10 mouse cellular contexts compared by ENCODE assay signal in the genomic region with DNA sequence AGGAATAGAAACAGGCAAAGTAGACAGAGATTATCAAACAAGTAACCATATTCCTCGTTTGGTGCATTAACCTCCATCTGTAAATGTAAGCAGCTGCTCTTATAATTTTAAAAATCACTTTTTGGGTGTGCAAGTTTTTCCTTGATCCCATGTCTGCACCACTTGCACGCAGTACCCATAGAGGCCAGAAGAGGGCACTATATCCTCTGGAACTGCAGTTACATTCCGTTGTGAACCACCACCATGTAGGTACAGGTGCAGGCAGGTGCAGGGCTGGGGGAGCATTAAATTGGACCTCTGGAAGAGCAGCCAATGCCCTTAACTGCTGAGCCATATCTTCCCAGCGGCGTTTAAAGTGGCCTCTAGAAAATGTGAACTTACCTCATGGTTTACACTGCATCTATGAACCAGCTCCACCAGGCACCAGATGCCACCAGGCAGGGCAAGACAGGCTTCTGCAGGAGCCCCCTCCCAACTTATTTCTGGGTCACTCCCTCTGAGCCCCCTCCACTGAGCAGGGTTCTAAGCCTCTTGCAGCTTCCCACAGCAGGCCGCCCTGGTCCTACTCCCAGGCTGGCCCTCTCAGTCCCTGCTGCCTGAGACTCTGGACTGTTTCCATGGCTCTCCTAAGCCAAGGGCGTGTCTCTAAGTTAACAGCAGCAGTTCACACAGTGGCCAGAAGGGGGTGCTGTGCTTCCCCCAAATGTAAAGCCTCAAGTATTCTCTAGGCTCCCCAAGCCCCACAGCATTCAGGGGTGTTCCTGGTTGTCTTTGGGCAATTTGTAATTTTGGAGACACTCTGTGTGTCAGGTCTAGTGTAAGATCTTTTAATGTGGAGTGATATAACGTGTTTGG. TPM values are rescaled to one million over a fixed set of nuclear protein-coding genes. Genes with fewer than 3 reads are reported as not detected.
DNase-seq lines count a peak whose midpoint lies in the region; ATAC-seq and TF ChIP-seq lines count a peak whose summit lies in the region.
"Had no signal": no experiment of that assay in that cellular context is flagged by ENCODE, and none has a peak within 500 bp of the region (broad histone marks: within the 10 kb centered on the region; RNA-seq: fewer than 3 reads in every experiment).

No protein-coding gene starts in this region.

- no peaks in the 10 kb centered on the region for H3K9me3 ChIP-seq in heart, embryonic 10.5 days
- no peaks in the 10 kb centered on the region for H3K9me3 ChIP-seq in midbrain, postnatal 0 days (ENCODE audit: low read length)

- H3K4me2 ChIP-seq in midbrain, postnatal 0 days (ENCODE audit: low read depth, low read length, poor library complexity, severe bottlenecking): no peak overlapping the region

- TF ChIP-seq CTCF in midbrain, postnatal 0 days (IDR thresholded peaks at IDR 0.05): peak; percentile 75

- peak; percentile 22 to 60 for DNase-seq in heart, postnatal 14 days
- no peak for DNase-seq in heart, embryonic 10.5 days (ENCODE audit: low spot score)
- DNase-seq in B cell, adult 2 months: peak; percentile 73 to 76
- DNase-seq in R1 (ENCODE audit: low read depth, low spot score): peak; percentile 92
- DNase-seq in kidney, postnatal 14 days: peak; percentile 36
- peak; percentile 52 for DNase-seq in midbrain, postnatal 0 days (ENCODE audit: low spot score)
- DNase-seq in ovary, postnatal 14 days (ENCODE audit: low spot score): no peak

- intact Hi-C loops in heart, postnatal 14 days (cut with DNase I): no loop called here

- no peaks in the 10 kb centered on the region for H3K36me3 ChIP-seq in heart, embryonic 10.5 days
- no peaks in the 10 kb centered on the region for H3K36me3 ChIP-seq in midbrain, postnatal 0 days (ENCODE audit: insufficient read depth, low read length)

- H3K4me1 ChIP-seq in heart, embryonic 10.5 days: no peaks in the 10 kb centered on the region
- H3K4me1 ChIP-seq in midbrain, postnatal 0 days (ENCODE audit: insufficient read depth, low read length): no peaks in the 10 kb centered on the region

- 8% methylated on average over 8 of the region's 8 CpGs for WGBS in heart, embryonic 10.5 days
- WGBS in midbrain, postnatal 0 days: 5% methylated on average over 8 of the region's 8 CpGs

- no peak overlapping the region for H3K4me3 ChIP-seq in heart, embryonic 10.5 days
- no peak overlapping the region for H3K4me3 ChIP-seq in midbrain, postnatal 0 days (ENCODE audit: low read depth, low read length)

- H3K27me3 ChIP-seq in heart, embryonic 10.5 days (ENCODE audit: insufficient read depth, poor library complexity, severe bottlenecking): peaks cover 18% of the 10 kb centered on the region; the same call in 1 of the 2 replicates
- H3K27me3 ChIP-seq in midbrain, postnatal 0 days (ENCODE audit: insufficient read depth, low read length): no peaks in the 10 kb centered on the region

- H3K9ac ChIP-seq in midbrain, postnatal 0 days (replicated peaks; ENCODE audit: low read length, poor library complexity, severe bottlenecking): no peak overlapping the region

- ATAC-seq in common myeloid progenitor, adult 5-6 weeks (replicated peaks; ENCODE audit: low read depth, poor library complexity, severe bottlenecking): peak; percentile 77; the same call in 1 of the 2 replicates
- no peak for ATAC-seq in midbrain, postnatal 0 days (ENCODE audit: low FRiP score)

- H3K27ac ChIP-seq in heart, embryonic 10.5 days: no peak overlapping the region
- H3K27ac ChIP-seq in midbrain, postnatal 0 days (ENCODE audit: low read depth, low read length): no peak overlapping the region
- H3K27ac ChIP-seq: macrophage had no signal

RNA-seq across cellular contexts. Expression of gene Oas1f, which starts 10.2 kb away (rescaled TPM):
- not detected for total RNA-seq in heart, postnatal 14 days (2021)
- not detected in 2 replicates for polyA plus RNA-seq in heart, embryonic 10.5 days (2016; fragmentation: Nextera tagmentation; extraction: Ambion mirVana)
- not detected in 2 replicates for total RNA-seq in common myeloid progenitor, adult 5-6 weeks (2017)
- total RNA-seq in midbrain, postnatal 0 days (2014; rRNA removed): not detected in 2 replicates
- polyA plus RNA-seq in midbrain, postnatal 0 days (2015; fragmentation: Nextera tagmentation; extraction: Ambion mirVana): not detected in 2 replicates
- polyA plus RNA-seq: frontal cortex, adult 2 months; macrophage had no signal

RNA-seq across cellular contexts. Expression of gene Oas1h, which starts 24.3 kb away (rescaled TPM):
- total RNA-seq in heart, postnatal 14 days (2021): not detected
- polyA plus RNA-seq in heart, embryonic 10.5 days (2016; fragmentation: Nextera tagmentation; extraction: Ambion mirVana): not detected in 2 replicates
- not detected in 2 replicates for total RNA-seq in common myeloid progenitor, adult 5-6 weeks (2017)
- not detected in 2 replicates for total RNA-seq in midbrain, postnatal 0 days (2014; rRNA removed)
- not detected in 2 replicates for polyA plus RNA-seq in midbrain, postnatal 0 days (2015; fragmentation: Nextera tagmentation; extraction: Ambion mirVana)
- polyA plus RNA-seq: frontal cortex, adult 2 months; macrophage had no signal

RNA-seq across cellular contexts. Expression of gene Oas1c, which starts 24.6 kb away (rescaled TPM):
- total RNA-seq in heart, postnatal 14 days (2021): under 1 TPM; 0.31 to 0.34 TPM
- 0.28 and 0.46 TPM in 2 replicates for polyA plus RNA-seq in heart, embryonic 10.5 days (2016; fragmentation: Nextera tagmentation; extraction: Ambion mirVana)
- 0.78 and 3.1 TPM in 2 replicates for total RNA-seq in common myeloid progenitor, adult 5-6 weeks (2017)
- 0.71 and 0.99 TPM in 2 replicates for total RNA-seq in midbrain, postnatal 0 days (2014; rRNA removed)
- polyA plus RNA-seq in midbrain, postnatal 0 days (2015; fragmentation: Nextera tagmentation; extraction: Ambion mirVana): 0.59 and 0.62 TPM in 2 replicates

RNA-seq across cellular contexts. Expression of gene Oas1e, which starts 41.6 kb away (rescaled TPM):
- not detected for total RNA-seq in heart, postnatal 14 days (2021)
- 0.08 TPM in 1 of 2 replicates, not detected in the other for polyA plus RNA-seq in heart, embryonic 10.5 days (2016; fragmentation: Nextera tagmentation; extraction: Ambion mirVana)
- total RNA-seq in common myeloid progenitor, adult 5-6 weeks (2017): not detected in 2 replicates
- 0.28 and 1.0 TPM in 2 replicates for total RNA-seq in midbrain, postnatal 0 days (2014; rRNA removed)
- polyA plus RNA-seq in midbrain, postnatal 0 days (2015; fragmentation: Nextera tagmentation; extraction: Ambion mirVana): 0.49 and 0.68 TPM in 2 replicates
- polyA plus RNA-seq: frontal cortex, adult 2 months; macrophage had no signal

RNA-seq across cellular contexts. Expression of gene Oas1g, which starts 50.5 kb away (rescaled TPM):
- total RNA-seq in heart, postnatal 14 days (2021): not detected
- polyA plus RNA-seq in heart, embryonic 10.5 days (2016; fragmentation: Nextera tagmentation; extraction: Ambion mirVana): not detected in 2 replicates
- total RNA-seq in common myeloid progenitor, adult 5-6 weeks (2017): 1.1 and 3.4 TPM in 2 replicates
- total RNA-seq in midbrain, postnatal 0 days (2014; rRNA removed): 0.52 and 1.2 TPM in 2 replicates
- 0.26 and 0.28 TPM in 2 replicates for polyA plus RNA-seq in midbrain, postnatal 0 days (2015; fragmentation: Nextera tagmentation; extraction: Ambion mirVana)

Comparison
In these comparisons a context has a peak if more than half of its experiments do, and no peak if none do; other contexts are left out.
1. DNase-seq: peak in heart, postnatal 14 days (2 of 2), B cell, adult 2 months (2 of 2), R1 (single experiment), kidney, postnatal 14 days (single experiment) and midbrain, postnatal 0 days (single experiment); none in heart, embryonic 10.5 days (single experiment) and ovary, postnatal 14 days (single experiment).